Mouse (Mus musculus) T-helper 1 cell (primary cell): ENCODE data around the gene Cped1.

Experiments
- in situ Hi-C: fragments of 300-600 bp; cut with MboI, MseI; formaldehyde crosslinking; loops from one replicate; pipeline ENCODE4 v1.15.1; 2025; ENCODE audit warnings: high pct_unique_total_duplicates

Cped1 gene

GRCm38 (mm10) chr6:22147236-22147635, 161.5 kb downstream of the Cped1 start:
- in situ Hi-C loops = no loop called here

- in situ Hi-C loops = no loop called here
Observed at GRCm38 (mm10) chr6:22148511-22148910, 162.8 kb downstream of the Cped1 start.

- in situ Hi-C loops = no loop called here
Observed at GRCm38 (mm10) chr6:22157461-22157860, 171.7 kb downstream of the Cped1 start.

GRCm38 (mm10) chr6:22161944-22162343, 176.2 kb downstream of the Cped1 start:
- in situ Hi-C loops = no loop called here

- in situ Hi-C loops = no loop called here
Observed at GRCm38 (mm10) chr6:22168388-22168787, 182.7 kb downstream of the Cped1 start.

- in situ Hi-C loops = no loop called here
Observed at GRCm38 (mm10) chr6:22178721-22179295, 193.1 kb downstream of the Cped1 start.

GRCm38 (mm10) chr6:22180316-22180715, 194.6 kb downstream of the Cped1 start:
- in situ Hi-C loops = no loop called here

- in situ Hi-C loops = no loop called here
Observed at GRCm38 (mm10) chr6:22186967-22187366, 201.3 kb downstream of the Cped1 start.

GRCm38 (mm10) chr6:22189346-22190335, 203.9 kb downstream of the Cped1 start:
- in situ Hi-C loops = no loop called here

GRCm38 (mm10) chr6:22198603-22199002, 212.9 kb downstream of the Cped1 start:
- in situ Hi-C loops = no loop called here

- in situ Hi-C loops = no loop called here
Observed at GRCm38 (mm10) chr6:22199473-22199872, 213.8 kb downstream of the Cped1 start.

GRCm38 (mm10) chr6:22200133-22200532, 214.4 kb downstream of the Cped1 start:
- in situ Hi-C loops = no loop called here

- in situ Hi-C loops = no loop called here
Observed at GRCm38 (mm10) chr6:22201879-22202278, 216.2 kb downstream of the Cped1 start.

GRCm38 (mm10) chr6:22205030-22205750, 219.5 kb downstream of the Cped1 start:
- in situ Hi-C loops = no loop called here

GRCm38 (mm10) chr6:22205751-22206121, 220.0 kb downstream of the Cped1 start:
- in situ Hi-C loops = no loop called here

- in situ Hi-C loops = no loop called here
Observed at GRCm38 (mm10) chr6:22206179-22206578, 220.5 kb downstream of the Cped1 start.

GRCm38 (mm10) chr6:22206630-22207293, 221.0 kb downstream of the Cped1 start:
- in situ Hi-C loops = no loop called here

GRCm38 (mm10) chr6:22212158-22212557, 226.4 kb downstream of the Cped1 start:
- in situ Hi-C loops = no loop called here

GRCm38 (mm10) chr6:22213187-22213586, 227.5 kb downstream of the Cped1 start:
- in situ Hi-C loops = no loop called here

GRCm38 (mm10) chr6:22213813-22214212, 228.1 kb downstream of the Cped1 start:
- in situ Hi-C loops = no loop called here

- in situ Hi-C loops = no loop called here
Observed at GRCm38 (mm10) chr6:22214665-22215064, 228.9 kb downstream of the Cped1 start.
